Mouse (Mus musculus) cortical plate, adult 2 months (tissue): ENCODE data around the gene Cd276.

Experiments
- CTCF ChIP-seq: fragments of 200-500 bp; IDR thresholded peaks from 2 replicates; pipeline ENCODE4 v1.5.1; 2011; ENCODE audit warnings: mild to moderate bottlenecking, control low read depth, low read length; ENCODE audit not compliant: insufficient read depth; ENCODE audit errors: extremely low read depth
- POLR2A ChIP-seq: fragments of 200-500 bp; IDR thresholded peaks from 2 replicates; pipeline ENCODE4 v1.6.1; 2011; ENCODE audit warnings: mild to moderate bottlenecking, low read length, control low read depth; ENCODE audit not compliant: insufficient read depth; ENCODE audit errors: extremely low read depth

GRCm38 (mm10) chr9:58539886-58540285 is 15.4 kb downstream of the Cd276 start:
- TF ChIP-seq CTCF (peak; percentile 96), POLR2A (no peak)
